16 mouse cellular contexts compared by ENCODE assay signal in the genomic region with DNA sequence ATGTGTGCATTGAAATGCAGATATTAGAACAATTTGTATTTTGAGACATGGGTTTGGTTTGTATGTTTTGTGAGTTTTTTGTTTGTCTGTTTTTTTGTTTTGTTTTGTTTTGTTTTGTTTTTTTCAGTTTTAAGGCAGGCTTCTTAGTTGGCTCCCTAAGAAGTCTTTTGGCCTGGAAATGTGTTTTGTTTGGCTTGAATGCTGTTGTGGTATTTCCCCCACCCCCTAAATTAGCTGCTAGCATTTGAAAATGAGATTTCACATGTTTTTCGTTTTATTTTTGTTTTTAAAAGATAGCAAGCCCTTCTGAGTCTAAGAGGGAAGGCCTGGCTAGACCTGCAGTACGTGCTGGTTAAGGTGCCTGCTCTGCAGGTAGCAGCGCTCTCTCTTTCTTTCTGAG. TPM values are rescaled to one million over a fixed set of nuclear protein-coding genes. Genes with fewer than 3 reads are reported as not detected.
A peak's percentile ranks its signal among the peaks of the same experiment; 100 is the strongest.
DNase-seq lines count a peak whose midpoint lies in the region; ATAC-seq and TF ChIP-seq lines count a peak whose summit lies in the region.
"Had no signal": no experiment of that assay in that cellular context is flagged by ENCODE, and none has a peak within 500 bp of the region (broad histone marks: within the 10 kb centered on the region; RNA-seq: fewer than 3 reads in every experiment).

No protein-coding gene starts in this region.

- no peak overlapping the region for H3K9ac ChIP-seq in heart, embryonic 15.5 days
- H3K9ac ChIP-seq in lung, embryonic 15.5 days: no peak overlapping the region
- no peak overlapping the region for H3K9ac ChIP-seq in intestine, embryonic 15.5 days
- H3K9ac ChIP-seq: embryonic facial prominence, embryonic 15.5 days; liver, embryonic 15.5 days had no signal

- H3K4me3 ChIP-seq in heart, embryonic 15.5 days: no peak overlapping the region
- no peak overlapping the region for H3K4me3 ChIP-seq in heart, embryonic 10.5 days
- no peak overlapping the region for H3K4me3 ChIP-seq in kidney, adult 2 months (ENCODE audit: insufficient read depth, low read depth, low read length)
- no peak overlapping the region for H3K4me3 ChIP-seq in lung, embryonic 15.5 days
- H3K4me3 ChIP-seq in lung, adult 2 months (replicated peaks; ENCODE audit: extremely low read depth, low read depth, low read length): no peak overlapping the region
- no peak overlapping the region for H3K4me3 ChIP-seq in intestine, embryonic 15.5 days (replicated peaks)
- H3K4me3 ChIP-seq: embryonic facial prominence, embryonic 15.5 days; liver, embryonic 15.5 days had no signal

- no peaks in the 10 kb centered on the region for H3K27me3 ChIP-seq in heart, embryonic 15.5 days
- no peaks in the 10 kb centered on the region for H3K27me3 ChIP-seq in heart, embryonic 10.5 days (ENCODE audit: insufficient read depth, poor library complexity, severe bottlenecking)
- no peaks in the 10 kb centered on the region for H3K27me3 ChIP-seq in kidney, adult 2 months (replicated peaks; ENCODE audit: control insufficient read depth, insufficient read depth, low read length)
- H3K27me3 ChIP-seq in lung, embryonic 15.5 days: no peaks in the 10 kb centered on the region
- no peaks in the 10 kb centered on the region for H3K27me3 ChIP-seq in intestine, embryonic 15.5 days (replicated peaks)
- H3K27me3 ChIP-seq: embryonic facial prominence, embryonic 15.5 days had no signal

- peak overlapping the region; percentile 39; the same call in 1 of the 2 replicates for H3K27ac ChIP-seq in heart, embryonic 15.5 days
- H3K27ac ChIP-seq in heart, embryonic 10.5 days: no peak overlapping the region
- peak overlapping the region; percentile 78 for H3K27ac ChIP-seq in kidney, adult 2 months (ENCODE audit: insufficient read depth, low read depth, low read length)
- 0 out of 2 replicates have a peak overlapping the region, but pooled peaks have one; percentile 12 for H3K27ac ChIP-seq in lung, embryonic 15.5 days
- no peak overlapping the region for H3K27ac ChIP-seq in intestine, embryonic 15.5 days
- H3K27ac ChIP-seq: embryonic facial prominence, embryonic 15.5 days; liver, embryonic 15.5 days had no signal

- no peak overlapping the region for H3K4me2 ChIP-seq in heart, embryonic 15.5 days
- H3K4me2 ChIP-seq in lung, embryonic 15.5 days: 0 out of 2 replicates have a peak overlapping the region, but pooled peaks have one; percentile 6
- H3K4me2 ChIP-seq in intestine, embryonic 15.5 days (replicated peaks): no peak overlapping the region
- H3K4me2 ChIP-seq: embryonic facial prominence, embryonic 15.5 days; liver, embryonic 15.5 days; midbrain, embryonic 11.5 days had no signal

- no peaks in the 10 kb centered on the region for H3K9me3 ChIP-seq in heart, embryonic 15.5 days (replicated peaks)
- H3K9me3 ChIP-seq in heart, embryonic 10.5 days: no peaks in the 10 kb centered on the region
- H3K9me3 ChIP-seq in lung, embryonic 15.5 days: no peaks in the 10 kb centered on the region
- no peaks in the 10 kb centered on the region for H3K9me3 ChIP-seq in intestine, embryonic 15.5 days
- H3K9me3 ChIP-seq: embryonic facial prominence, embryonic 15.5 days; G1E; liver, embryonic 15.5 days had no signal

- H3K36me3 ChIP-seq in heart, embryonic 15.5 days: no peaks in the 10 kb centered on the region
- H3K36me3 ChIP-seq in heart, embryonic 10.5 days: no peaks in the 10 kb centered on the region
- no peaks in the 10 kb centered on the region for H3K36me3 ChIP-seq in kidney, adult 2 months (ENCODE audit: control insufficient read depth, insufficient read depth, low read length)
- H3K36me3 ChIP-seq in lung, embryonic 15.5 days: no peaks in the 10 kb centered on the region
- no peaks in the 10 kb centered on the region for H3K36me3 ChIP-seq in intestine, embryonic 15.5 days
- H3K36me3 ChIP-seq: embryonic facial prominence, embryonic 15.5 days; G1E; liver, embryonic 15.5 days had no signal

- TF ChIP-seq POLR2A in kidney, adult 2 months (IDR thresholded peaks at IDR 0.05; ENCODE audit: low read depth, low read length): no peak
- no peak for TF ChIP-seq POLR2A in lung, adult 2 months (IDR thresholded peaks at IDR 0.05; ENCODE audit: borderline replicate concordance, extremely low read depth, low read depth, low read length)

- DNase-seq in heart, embryonic 10.5 days (ENCODE audit: low spot score): no peak
- peak; percentile 51 for DNase-seq in kidney, adult 2 months
- DNase-seq in kidney, adult 18-20 months: no peak
- no peak for DNase-seq in lung, adult 2 months
- peak; percentile 62 for DNase-seq in adipocyte (ENCODE audit: low spot score)
- DNase-seq: adrenal gland, adult 8-10 months; cerebellum, adult 9-10 months; kidney, adult 8-10 months; layer of hippocampus, adult 9-11 months had no signal

- peaks cover 46% of the 10 kb centered on the region for H3K4me1 ChIP-seq in heart, embryonic 15.5 days (replicated peaks)
- peaks cover 32% of the 10 kb centered on the region for H3K4me1 ChIP-seq in heart, embryonic 10.5 days
- peaks cover 26% of the 10 kb centered on the region for H3K4me1 ChIP-seq in kidney, adult 2 months (ENCODE audit: control insufficient read depth, insufficient read depth, low read length)
- H3K4me1 ChIP-seq in lung, embryonic 15.5 days: peaks cover 36% of the 10 kb centered on the region
- peaks cover 34% of the 10 kb centered on the region for H3K4me1 ChIP-seq in lung, adult 2 months (ENCODE audit: control insufficient read depth, insufficient read depth, low read length)
- H3K4me1 ChIP-seq in intestine, embryonic 15.5 days (replicated peaks): peaks cover 21% of the 10 kb centered on the region

- WGBS in heart, embryonic 15.5 days: 57% methylated on average over 3 of the region's 3 CpGs
- WGBS in heart, embryonic 10.5 days: 72% methylated on average over 3 of the region's 3 CpGs
- 52% methylated on average over 3 of the region's 3 CpGs for WGBS in kidney, adult 2 months
- 65% methylated on average over 3 of the region's 3 CpGs for WGBS in lung, embryonic 15.5 days
- WGBS in lung, adult 2 months: 38% methylated on average over 3 of the region's 3 CpGs
- 82% methylated on average over 3 of the region's 3 CpGs for WGBS in intestine, embryonic 15.5 days

- no peak for TF ChIP-seq CTCF in kidney, adult 2 months (conservative IDR thresholded peaks at IDR 0.05; ENCODE audit: insufficient read depth, insufficient read length, low read depth, low read length)
- no peak for TF ChIP-seq CTCF in lung, adult 2 months (IDR thresholded peaks at IDR 0.05; ENCODE audit: insufficient read depth, low read length)

- no peak for ATAC-seq in heart, embryonic 15.5 days (replicated peaks; ENCODE audit: insufficient number of reproducible peaks, insufficient read depth, low FRiP score, low read depth)
- no peak for ATAC-seq in lung, embryonic 15.5 days (ENCODE audit: borderline replicate concordance, extremely low read depth, low FRiP score, low TSS enrichment)
- no peak for ATAC-seq in intestine, embryonic 15.5 days

RNA-seq across cellular contexts. Expression of gene Lifr, which starts 54.1 kb away (rescaled TPM):
- polyA plus RNA-seq in heart, embryonic 15.5 days (2015; fragmentation: Nextera tagmentation; extraction: Ambion mirVana): 17.4 and 20.3 TPM in 2 replicates
- 14.6 and 20.5 TPM in 2 replicates for polyA plus RNA-seq in heart, embryonic 10.5 days (2016; fragmentation: Nextera tagmentation; extraction: Ambion mirVana)
- polyA plus RNA-seq in kidney, adult 2 months (2012; rRNA removed): 26.2 and 64.8 TPM in 2 replicates
- polyA plus RNA-seq in lung, embryonic 15.5 days (2015; fragmentation: Nextera tagmentation; extraction: Ambion mirVana): 22.7 and 24.1 TPM in 2 replicates
- polyA plus RNA-seq in lung, adult 2 months (2012; rRNA removed): 101 and 222 TPM in 2 replicates
- 16.4 and 17.4 TPM in 2 replicates for polyA plus RNA-seq in intestine, embryonic 15.5 days (2015; fragmentation: Nextera tagmentation; extraction: Ambion mirVana)
- polyA plus RNA-seq: G1E had no signal

Comparison
In these comparisons a context has a peak if more than half of its experiments do, and no peak if none do; other contexts are left out.
1. H3K27ac ChIP-seq: peak in heart, embryonic 15.5 days (single experiment), kidney, adult 2 months (single experiment) and lung, embryonic 15.5 days (single experiment); none in heart, embryonic 10.5 days (single experiment) and intestine, embryonic 15.5 days (single experiment).
2. DNase-seq: peak in kidney, adult 2 months (single experiment) and adipocyte (single experiment); none in heart, embryonic 10.5 days (single experiment), kidney, adult 18-20 months (single experiment) and lung, adult 2 months (single experiment).